In genomic region chrX:166754967-166755654, GRCm38 (mm10) we compare ENCODE assay signal across 17 mouse cellular contexts.
"Had no signal": no experiment of that assay in that cellular context is flagged by ENCODE, and none has a peak within 500 bp of the region (broad histone marks: within the 10 kb centered on the region; RNA-seq: fewer than 3 reads in every experiment).

No protein-coding gene starts in this region.

- H3K36me3 ChIP-seq: kidney, embryonic 15.5 days; lung, embryonic 15.5 days; midbrain, embryonic 13.5 days had no signal

- H3K4me3 ChIP-seq: kidney, embryonic 15.5 days; layer of hippocampus, adult 2 months; left cerebral cortex, adult 2 months; lung, embryonic 15.5 days; midbrain, embryonic 13.5 days had no signal

- ATAC-seq: midbrain, embryonic 13.5 days; midbrain, embryonic 16.5 days had no signal

- DNase-seq: kidney, adult 11 months; kidney, adult 8-10 months; kidney, postnatal 10 days; layer of hippocampus, postnatal 36 days; lung, adult 18-20 months; lung, postnatal 10 days; lung, postnatal 36 days; thymus, adult 2 months; thymus, postnatal 14 days; thymus, postnatal 4 days had no signal

- H3K9me3 ChIP-seq: kidney, embryonic 15.5 days; lung, embryonic 15.5 days; midbrain, embryonic 13.5 days had no signal

- H3K27me3 ChIP-seq: lung, embryonic 15.5 days had no signal

- H3K4me1 ChIP-seq: kidney, embryonic 15.5 days; lung, embryonic 15.5 days had no signal

- H3K4me2 ChIP-seq: kidney, embryonic 15.5 days; lung, embryonic 15.5 days; midbrain, embryonic 13.5 days had no signal

- H3K9ac ChIP-seq: kidney, embryonic 15.5 days; lung, embryonic 15.5 days; midbrain, embryonic 13.5 days had no signal

- H3K27ac ChIP-seq: kidney, embryonic 15.5 days; layer of hippocampus, adult 2 months; left cerebral cortex, adult 2 months; lung, embryonic 15.5 days; midbrain, embryonic 13.5 days; stomach, postnatal 0 days had no signal
